Comparison of ENCODE assay signal across 8 mouse cellular contexts in genomic region chr10:111972542-111973361, GRCm38 (mm10). TPM values are rescaled to one million over a fixed set of nuclear protein-coding genes. Genes with fewer than 3 reads are reported as not detected.
A peak's percentile ranks its signal among the peaks of the same experiment; 100 is the strongest.
DNase-seq lines count a peak whose midpoint lies in the region; ATAC-seq and TF ChIP-seq lines count a peak whose summit lies in the region.

Krr1 (plus strand) TSS chr10:111972664.

- peaks cover 13% of the 10 kb centered on the region for H3K4me1 ChIP-seq in forebrain, embryonic 10.5 days
- peaks cover 9% of the 10 kb centered on the region for H3K4me1 ChIP-seq in heart, embryonic 15.5 days (replicated peaks)
- peaks cover 0 to 6% of the 10 kb centered on the region in 2 experiments; a peak in 3 of 4 replicates for H3K4me1 ChIP-seq in liver, embryonic 14.5 days (replicated peaks; ENCODE audit: control insufficient read depth in 2 of 2, insufficient read depth in 2 of 2, low read length in 1 of 2)
- H3K4me1 ChIP-seq in neural tube, embryonic 11.5 days (ENCODE audit: control insufficient read depth, insufficient read depth, low read length) = peaks cover 8% of the 10 kb centered on the region; the same call in 1 of the 2 replicates
- 0 out of 2 replicates have a peak, but pooled peaks cover 3% of the 10 kb centered on the region for H3K4me1 ChIP-seq in stomach, postnatal 0 days (replicated peaks; ENCODE audit: control insufficient read depth, insufficient read depth)

- H3K27me3 ChIP-seq in forebrain, embryonic 10.5 days (ENCODE audit: poor library complexity, severe bottlenecking) = no peaks in the 10 kb centered on the region
- H3K27me3 ChIP-seq in heart, embryonic 15.5 days = no peaks in the 10 kb centered on the region; the same call in 1 of the 2 replicates
- no peaks in the 10 kb centered on the region for H3K27me3 ChIP-seq in liver, embryonic 14.5 days (ENCODE audit: control insufficient read depth, insufficient read depth, low read length)
- H3K27me3 ChIP-seq in neural tube, embryonic 11.5 days (ENCODE audit: control insufficient read depth, insufficient read depth, low read length) = no peaks in the 10 kb centered on the region
- no peaks in the 10 kb centered on the region for H3K27me3 ChIP-seq in stomach, postnatal 0 days (ENCODE audit: control insufficient read depth, insufficient read depth, low read length)

- H3K9ac ChIP-seq in heart, embryonic 15.5 days = peak within 1 kb of the TSS; percentile 84
- H3K9ac ChIP-seq in liver, embryonic 14.5 days (replicated peaks) = peak within 1 kb of the TSS; percentile 72
- H3K9ac ChIP-seq in neural tube, embryonic 11.5 days (ENCODE audit: low read length) = peak within 1 kb of the TSS; percentile 59
- peak within 1 kb of the TSS; percentile 86 for H3K9ac ChIP-seq in stomach, postnatal 0 days (ENCODE audit: low read length)

- peak within 1 kb of the TSS; percentile 81 for H3K4me2 ChIP-seq in heart, embryonic 15.5 days
- H3K4me2 ChIP-seq in liver, embryonic 14.5 days (ENCODE audit: low read depth) = peak within 1 kb of the TSS; percentile 81
- H3K4me2 ChIP-seq in neural tube, embryonic 11.5 days (ENCODE audit: low read depth) = peak within 1 kb of the TSS; percentile 64
- peak within 1 kb of the TSS; percentile 80 for H3K4me2 ChIP-seq in stomach, postnatal 0 days (replicated peaks; ENCODE audit: low read depth)

- peak; percentile 84 to 87 for DNase-seq in CD8-positive naive resting alpha-beta T cell, adult 2 months (ENCODE audit: low read depth in 2 of 2, low spot score in 2 of 2)
- DNase-seq in c-Kit-positive CD71-negative TER-119-negative erythroid progenitor cells, embryonic 14.5 days (ENCODE audit: low read depth) = peak; percentile 95
- peak; percentile 94 for DNase-seq in forebrain, embryonic 10.5 days (ENCODE audit: extremely low spot score, low spot score)
- peak; percentile 90 to 93 for DNase-seq in kidney, postnatal 25 days
- peak; percentile 90 to 92 (median 91) for DNase-seq in liver, embryonic 14.5 days (ENCODE audit: low read depth in 3 of 3, low spot score in 3 of 3)
- peak; percentile 95 for DNase-seq in neural tube, embryonic 11.5 days (ENCODE audit: low spot score)
- DNase-seq in stomach, postnatal 0 days (ENCODE audit: low spot score) = peak; percentile 98

- TF ChIP-seq EP300 in liver, embryonic 14.5 days (IDR thresholded peaks at IDR 0.05; ENCODE audit: low read depth) = no peak
- TF ChIP-seq EP300 in stomach, postnatal 0 days (optimal IDR thresholded peaks at IDR 0.05) = peak; percentile 77

- under 1% methylated on average over 51 of the region's 51 CpGs for WGBS in forebrain, embryonic 10.5 days
- WGBS in heart, embryonic 15.5 days = under 1% methylated on average over 51 of the region's 51 CpGs
- WGBS in liver, embryonic 14.5 days (ENCODE audit: insufficient replicate concordance) = under 1% methylated on average over 51 of the region's 51 CpGs
- WGBS in neural tube, embryonic 11.5 days = under 1% methylated on average over 51 of the region's 51 CpGs
- 1% methylated on average over 51 of the region's 51 CpGs for WGBS in stomach, postnatal 0 days

- H3K36me3 ChIP-seq in forebrain, embryonic 10.5 days (replicated peaks) = peaks cover 24% of the 10 kb centered on the region
- no peaks in the 10 kb centered on the region for H3K36me3 ChIP-seq in heart, embryonic 15.5 days
- H3K36me3 ChIP-seq in liver, embryonic 14.5 days (replicated peaks; ENCODE audit: control insufficient read depth, insufficient read depth, low read depth) = peaks cover 4% of the 10 kb centered on the region
- no peaks in the 10 kb centered on the region for H3K36me3 ChIP-seq in neural tube, embryonic 11.5 days (ENCODE audit: control insufficient read depth, insufficient read depth, low read length)
- no peaks in the 10 kb centered on the region for H3K36me3 ChIP-seq in stomach, postnatal 0 days (ENCODE audit: control insufficient read depth, insufficient read depth, low read length)

- H3K27ac ChIP-seq in forebrain, embryonic 10.5 days = peak within 1 kb of the TSS; percentile 83
- H3K27ac ChIP-seq in heart, embryonic 15.5 days = peak within 1 kb of the TSS; percentile 68
- H3K27ac ChIP-seq in liver, embryonic 14.5 days = peak within 1 kb of the TSS; percentile 24; the same call in 1 of the 2 replicates
- H3K27ac ChIP-seq in neural tube, embryonic 11.5 days (ENCODE audit: low read depth, low read length) = no peak within 1 kb of the TSS; the same call in 1 of the 2 replicates
- peak within 1 kb of the TSS; percentile 76 for H3K27ac ChIP-seq in stomach, postnatal 0 days (replicated peaks)

- TF ChIP-seq CTCF in liver, embryonic 14.5 days (IDR thresholded peaks at IDR 0.05; ENCODE audit: low read depth) = no peak
- no peak for TF ChIP-seq CTCF in stomach, postnatal 0 days (IDR thresholded peaks at IDR 0.05; ENCODE audit: low read depth)

- peak within 1 kb of the TSS; percentile 93 for H3K4me3 ChIP-seq in forebrain, embryonic 10.5 days
- peak within 1 kb of the TSS; percentile 78 for H3K4me3 ChIP-seq in heart, embryonic 15.5 days
- peak within 1 kb of the TSS; percentile 67 to 95 for H3K4me3 ChIP-seq in liver, embryonic 14.5 days (ENCODE audit: insufficient read depth in 1 of 2, low read depth in 2 of 2, low read length in 2 of 2)
- H3K4me3 ChIP-seq in neural tube, embryonic 11.5 days (ENCODE audit: low read depth, low read length) = peak within 1 kb of the TSS; percentile 76
- peak within 1 kb of the TSS; percentile 82 for H3K4me3 ChIP-seq in stomach, postnatal 0 days (ENCODE audit: low read depth, low read length)

- no peaks in the 10 kb centered on the region for H3K9me3 ChIP-seq in forebrain, embryonic 10.5 days
- no peaks in the 10 kb centered on the region for H3K9me3 ChIP-seq in heart, embryonic 15.5 days (replicated peaks)
- H3K9me3 ChIP-seq in liver, embryonic 14.5 days (ENCODE audit: control insufficient read depth, low read length) = no peaks in the 10 kb centered on the region
- no peaks in the 10 kb centered on the region for H3K9me3 ChIP-seq in neural tube, embryonic 11.5 days (ENCODE audit: control insufficient read depth, low read length)
- no peaks in the 10 kb centered on the region for H3K9me3 ChIP-seq in stomach, postnatal 0 days (ENCODE audit: control insufficient read depth, low read length)

- ATAC-seq in heart, embryonic 15.5 days (replicated peaks; ENCODE audit: insufficient number of reproducible peaks, insufficient read depth, low FRiP score, low read depth) = peak; percentile 97
- peak; percentile 97 for ATAC-seq in liver, embryonic 14.5 days (ENCODE audit: insufficient read depth)
- peak; percentile 96 for ATAC-seq in neural tube, embryonic 11.5 days (ENCODE audit: insufficient read depth, low FRiP score, low TSS enrichment)
- peak; percentile 99 for ATAC-seq in stomach, postnatal 0 days (ENCODE audit: low FRiP score, low TSS enrichment)

RNA-seq across cellular contexts. Expression of gene Krr1, which starts in this region (rescaled TPM):
- polyA plus RNA-seq in forebrain, embryonic 10.5 days (2016; fragmentation: Nextera tagmentation; extraction: Ambion mirVana) = 60.4 and 64.8 TPM in 2 replicates
- polyA plus RNA-seq in heart, embryonic 15.5 days (2015; fragmentation: Nextera tagmentation; extraction: Ambion mirVana) = 23.3 and 25.0 TPM in 2 replicates
- polyA plus RNA-seq in liver, embryonic 14.5 days (2012; rRNA removed) = 5.3 and 9.9 TPM in 2 replicates
- polyA plus RNA-seq in liver, embryonic 14.5 days (2014; fragmentation: Nextera tagmentation; extraction: Ambion mirVana) = 22.1 and 24.8 TPM in 2 replicates
- polyA plus RNA-seq in neural tube, embryonic 11.5 days (2014; fragmentation: Nextera tagmentation; extraction: Ambion mirVana) = 58.4 and 62.4 TPM in 2 replicates
- polyA plus RNA-seq in stomach, postnatal 0 days (2015; fragmentation: Nextera tagmentation; extraction: Ambion mirVana) = 17.6 and 18.6 TPM in 2 replicates
